Mouse (Mus musculus): ENCODE results near the gene Olfr1326-ps1. TPM values are rescaled to one million over a fixed set of nuclear protein-coding genes. Genes with fewer than 3 reads are reported as not detected.

The Olfr1326-ps1 gene
- polyA plus RNA-seq (2014; fragmentation: Illumina TruSeq; extraction: RNeasy Lipid Tissue Mini Kit (QIAGEN cat#74804); ENCODE audit: low read depth, low replicate concordance): not detected

GRCm38 (mm10) chrX:74574788-74575187, at the start of gene Olfr1326-ps1:
Olfr1326-ps1 (minus strand) TSS chrX:74574888.

GRCm38 (mm10) chrX:74592379-74592778, 17.7 kb upstream of the Olfr1326-ps1 start, which contains the start of gene Olfr1325:
Olfr1325 (plus strand) TSS chrX:74592679.

Other genes starting within 250 kb of the Olfr1326-ps1 start
- 0.13 TPM for gene Plxna3, start 245.8 kb downstream of the Olfr1326-ps1 start, polyA plus RNA-seq (2014; fragmentation: Illumina TruSeq; extraction: RNeasy Lipid Tissue Mini Kit (QIAGEN cat#74804); ENCODE audit: low read depth, low replicate concordance)
- gene Lage3, start 221.3 kb downstream of the Olfr1326-ps1 start, polyA plus RNA-seq (2014; fragmentation: Illumina TruSeq; extraction: RNeasy Lipid Tissue Mini Kit (QIAGEN cat#74804); ENCODE audit: low read depth, low replicate concordance): 10.4 TPM
- 19.5 TPM for gene Ubl4a, start 201.7 kb downstream of the Olfr1326-ps1 start, polyA plus RNA-seq (2014; fragmentation: Illumina TruSeq; extraction: RNeasy Lipid Tissue Mini Kit (QIAGEN cat#74804); ENCODE audit: low read depth, low replicate concordance)
- 2.3 TPM for gene Slc10a3, start 201.5 kb downstream of the Olfr1326-ps1 start, polyA plus RNA-seq (2014; fragmentation: Illumina TruSeq; extraction: RNeasy Lipid Tissue Mini Kit (QIAGEN cat#74804); ENCODE audit: low read depth, low replicate concordance)
- 4.7 TPM for gene Fam3a, start 181.6 kb downstream of the Olfr1326-ps1 start, polyA plus RNA-seq (2014; fragmentation: Illumina TruSeq; extraction: RNeasy Lipid Tissue Mini Kit (QIAGEN cat#74804); ENCODE audit: low read depth, low replicate concordance)
- gene Ikbkg, start 181.6 kb downstream of the Olfr1326-ps1 start, polyA plus RNA-seq (2014; fragmentation: Illumina TruSeq; extraction: RNeasy Lipid Tissue Mini Kit (QIAGEN cat#74804); ENCODE audit: low read depth, low replicate concordance): 44.8 TPM
- gene G6pdx, start 145.7 kb downstream of the Olfr1326-ps1 start, polyA plus RNA-seq (2014; fragmentation: Illumina TruSeq; extraction: RNeasy Lipid Tissue Mini Kit (QIAGEN cat#74804); ENCODE audit: low read depth, low replicate concordance): 1.2 TPM
- not detected for gene Gm6880, start 93.5 kb downstream of the Olfr1326-ps1 start, polyA plus RNA-seq (2014; fragmentation: Illumina TruSeq; extraction: RNeasy Lipid Tissue Mini Kit (QIAGEN cat#74804); ENCODE audit: low read depth, low replicate concordance)
- not detected for gene Olfr1325, start 17.8 kb upstream of the Olfr1326-ps1 start, polyA plus RNA-seq (2014; fragmentation: Illumina TruSeq; extraction: RNeasy Lipid Tissue Mini Kit (QIAGEN cat#74804); ENCODE audit: low read depth, low replicate concordance)
- not detected for gene Gm5640, start 70.7 kb upstream of the Olfr1326-ps1 start, polyA plus RNA-seq (2014; fragmentation: Illumina TruSeq; extraction: RNeasy Lipid Tissue Mini Kit (QIAGEN cat#74804); ENCODE audit: low read depth, low replicate concordance)
- not detected for gene Gm6890, start 166.0 kb upstream of the Olfr1326-ps1 start, polyA plus RNA-seq (2014; fragmentation: Illumina TruSeq; extraction: RNeasy Lipid Tissue Mini Kit (QIAGEN cat#74804); ENCODE audit: low read depth, low replicate concordance)